Mouse (Mus musculus) forebrain, embryonic 12.5 days (tissue): ENCODE measurements around the gene Rtkn2. TPM values are rescaled to one million over a fixed set of nuclear protein-coding genes. Genes with fewer than 3 reads are reported as not detected.
A peak's percentile ranks its signal among the peaks of the same experiment; 100 is the strongest.

ENCODE experiments used
- ATAC-seq: fragments of 200-750 bp; cut with Nextera tagmentation; 2 replicates; pipeline ENCODE4 v1.8.0; 2017; ENCODE audit warnings: moderate TSS enrichment; ENCODE audit not compliant: low FRiP score
- H3K27ac ChIP-seq: fragments of 300-500 bp; sonication (generic); 2 replicates; pipeline ENCODE4 v1.5.1; 2016; ENCODE audit warnings: mild to moderate bottlenecking
- H3K27me3 ChIP-seq: fragments of 300-500 bp; sonication (generic); 2 replicates; pipeline ENCODE4 v1.6.1; 2016; ENCODE audit warnings: mild to moderate bottlenecking
- H3K36me3 ChIP-seq: fragments of 300-500 bp; sonication (generic); replicated peaks from 2 replicates; pipeline ENCODE4 v1.6.1; 2016; ENCODE audit warnings: mild to moderate bottlenecking
- H3K4me1 ChIP-seq: fragments of 300-500 bp; sonication (generic); 2 replicates; pipeline ENCODE4 v1.6.1; 2016
- H3K4me2 ChIP-seq: fragments of 300-500 bp; sonication (generic); 2 replicates; pipeline ENCODE4 v1.6.1; 2016; ENCODE audit warnings: mild to moderate bottlenecking, moderate library complexity
- H3K4me3 ChIP-seq: fragments of 300-500 bp; sonication (generic); replicated peaks from 2 replicates; pipeline ENCODE4 v1.5.1; 2016; ENCODE audit warnings: mild to moderate bottlenecking
- H3K9ac ChIP-seq: fragments of 300-500 bp; sonication (generic); 2 replicates; pipeline ENCODE4 v1.6.1; 2016; ENCODE audit warnings: mild to moderate bottlenecking
- H3K9me3 ChIP-seq: fragments of 300-500 bp; sonication (generic); 2 replicates; pipeline ENCODE4 v1.6.1; 2016
- whole genome bisulfite sequencing: fragments of 180-500 bp; shearing (Covaris S2); methylation state at CpG from one replicate; pipeline ENCODE4 v1.1.7; 2016; 5-methylcytosine and 5-hydroxymethylcytosine counted together
- polyA plus RNA-seq: library from polyadenylated mRNA; unstranded; fragments of >200 nt; fragmentation: Nextera tagmentation; extraction: Ambion mirVana; gene quantifications from 2 replicates; pipeline ENCODE4 v1.2.1, GENCODE M21; 2016

The Rtkn2 gene
- 29.1 and 29.4 TPM in 2 replicates for polyA plus RNA-seq

DNA sequence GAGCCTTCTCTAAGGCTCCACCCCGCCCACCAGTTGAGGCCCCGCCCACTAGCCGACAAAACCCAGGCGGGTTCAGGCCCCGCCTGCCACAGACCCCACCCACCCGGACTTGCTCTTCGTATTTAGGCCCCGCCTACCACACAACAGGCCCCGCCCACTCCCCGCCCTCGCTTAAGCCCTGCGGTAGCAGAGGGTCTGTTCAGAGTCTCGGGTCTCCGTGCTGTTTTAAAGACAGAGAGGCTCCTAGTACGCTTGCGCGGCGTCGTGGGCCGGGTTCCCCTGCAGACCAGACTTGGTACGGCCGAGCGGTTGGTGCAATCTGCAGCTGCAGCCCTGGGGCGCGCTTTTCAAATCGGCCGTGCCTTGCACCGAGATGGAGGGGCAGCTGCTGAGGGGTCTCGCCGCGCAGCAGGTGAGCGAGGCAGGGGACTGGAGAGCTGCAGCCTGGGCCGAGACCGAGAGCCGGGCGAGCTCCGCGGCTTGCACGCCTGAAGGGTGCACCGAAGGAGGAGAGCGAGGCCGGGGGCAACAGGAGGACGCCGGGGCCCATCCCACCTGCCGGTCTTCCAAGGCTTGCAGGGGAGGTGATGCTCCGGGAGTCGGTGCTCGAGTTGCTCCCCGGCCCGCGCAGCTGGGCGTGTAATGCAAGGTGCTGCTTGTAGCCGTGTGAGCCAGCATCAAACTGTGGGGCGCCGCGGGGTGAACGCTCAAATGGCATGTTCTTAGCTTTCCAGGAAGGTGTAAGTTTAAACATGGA is at the start of gene Rtkn2:
Gene Rtkn2, plus strand, starts transcription at position 170 of the 757 bp plus-strand sequence.
- H3K36me3 ChIP-seq: no peaks in the 10 kb centered on the region
- peak within 1 kb of the TSS; percentile 64 for H3K4me3 ChIP-seq
- ATAC-seq: peak; percentile 98
- no peaks in the 10 kb centered on the region for H3K27me3 ChIP-seq
- WGBS: under 1% methylated on average over 57 of the region's 57 CpGs
- H3K9me3 ChIP-seq: no peaks in the 10 kb centered on the region
- peak within 1 kb of the TSS; percentile 77 for H3K9ac ChIP-seq
- H3K27ac ChIP-seq: peak within 1 kb of the TSS; percentile 75
- peak within 1 kb of the TSS; percentile 83 for H3K4me2 ChIP-seq
- H3K4me1 ChIP-seq: peaks cover 9% of the 10 kb centered on the region

DNA sequence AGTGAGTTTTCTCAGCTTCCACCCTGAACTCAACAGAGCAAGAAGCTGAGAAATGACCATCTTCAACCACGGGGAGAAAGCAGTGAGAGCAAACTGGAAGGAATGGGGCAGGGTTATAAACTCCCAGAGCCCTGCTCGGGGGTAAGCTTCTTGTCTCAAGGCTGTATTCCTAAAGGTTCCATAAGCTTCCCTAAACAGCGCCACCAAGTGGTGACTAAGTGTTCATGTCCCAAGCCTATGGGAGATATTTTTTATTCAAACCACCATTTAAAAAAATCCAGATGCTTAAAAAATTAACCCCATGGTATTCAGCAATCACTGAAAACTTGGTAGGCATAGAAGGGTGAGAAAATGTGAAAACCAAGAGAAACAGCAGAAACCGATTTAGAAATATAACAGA is 48.0 kb upstream of the Rtkn2 start:
- WGBS: 87% methylated on average over 4 of the region's 4 CpGs
- no peak for ATAC-seq
- no peak overlapping the region for H3K27ac ChIP-seq
- no peak overlapping the region for H3K9ac ChIP-seq
- no peaks in the 10 kb centered on the region for H3K9me3 ChIP-seq
- no peaks in the 10 kb centered on the region for H3K36me3 ChIP-seq
- no peaks in the 10 kb centered on the region for H3K27me3 ChIP-seq
- no peak overlapping the region for H3K4me2 ChIP-seq
- H3K4me3 ChIP-seq: no peak overlapping the region
- no peaks in the 10 kb centered on the region for H3K4me1 ChIP-seq

DNA sequence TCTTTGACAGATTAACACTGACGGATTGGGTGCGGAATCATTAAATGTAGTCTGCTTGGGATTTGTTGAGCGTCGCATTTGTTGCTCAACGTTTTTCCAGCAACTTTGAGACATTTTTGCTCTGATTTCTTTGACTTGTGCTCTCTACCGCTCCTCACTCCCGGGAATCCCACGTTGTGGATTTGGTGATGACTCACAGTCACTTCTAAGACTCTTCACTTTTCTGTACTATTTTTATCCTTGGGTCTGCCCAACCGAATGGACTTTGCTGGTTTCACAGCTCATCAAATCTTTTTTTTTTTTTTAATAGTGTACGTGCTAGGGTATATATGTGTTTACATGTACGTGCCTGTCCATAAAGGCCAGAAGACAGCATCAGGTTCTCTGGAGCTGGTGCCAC is 46.6 kb upstream of the Rtkn2 start:
- Histone ChIP-seq H3K9ac (no peak overlapping the region), H3K4me1 (no peaks in the 10 kb centered on the region), H3K36me3 (no peaks in the 10 kb centered on the region), H3K9me3 (no peaks in the 10 kb centered on the region), H3K27ac (no peak overlapping the region), H3K27me3 (no peaks in the 10 kb centered on the region), H3K4me2 (no peak overlapping the region), H3K4me3 (no peak overlapping the region)
- 93% methylated on average over 11 of the region's 11 CpGs for WGBS
- no peak for ATAC-seq

DNA sequence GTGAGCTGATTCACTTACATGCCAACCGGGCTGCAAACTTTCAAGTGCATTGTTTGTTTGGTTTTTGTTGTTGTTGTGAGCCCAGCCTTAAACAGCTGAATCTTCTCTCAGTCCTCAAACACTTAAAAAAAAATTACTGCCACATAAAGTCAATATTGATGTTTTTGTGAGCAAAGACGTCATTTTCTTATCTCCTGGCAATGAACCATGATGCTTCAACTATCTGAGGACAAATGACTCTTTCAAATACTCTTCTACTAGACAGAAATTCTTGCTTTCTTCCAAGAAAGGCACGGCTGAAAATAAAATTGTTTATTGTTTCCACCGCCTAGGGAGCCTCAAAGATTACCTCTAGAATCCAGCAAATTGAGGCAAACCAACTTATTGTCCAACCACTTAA is 42.4 kb upstream of the Rtkn2 start:
- H3K36me3 ChIP-seq: no peaks in the 10 kb centered on the region
- no peaks in the 10 kb centered on the region for H3K9me3 ChIP-seq
- WGBS: 81% methylated on average over 4 of the region's 4 CpGs
- no peaks in the 10 kb centered on the region for H3K4me1 ChIP-seq
- no peak overlapping the region for H3K4me2 ChIP-seq
- no peaks in the 10 kb centered on the region for H3K27me3 ChIP-seq
- H3K4me3 ChIP-seq: no peak overlapping the region
- no peak for ATAC-seq
- no peak overlapping the region for H3K9ac ChIP-seq
- no peak overlapping the region for H3K27ac ChIP-seq

DNA sequence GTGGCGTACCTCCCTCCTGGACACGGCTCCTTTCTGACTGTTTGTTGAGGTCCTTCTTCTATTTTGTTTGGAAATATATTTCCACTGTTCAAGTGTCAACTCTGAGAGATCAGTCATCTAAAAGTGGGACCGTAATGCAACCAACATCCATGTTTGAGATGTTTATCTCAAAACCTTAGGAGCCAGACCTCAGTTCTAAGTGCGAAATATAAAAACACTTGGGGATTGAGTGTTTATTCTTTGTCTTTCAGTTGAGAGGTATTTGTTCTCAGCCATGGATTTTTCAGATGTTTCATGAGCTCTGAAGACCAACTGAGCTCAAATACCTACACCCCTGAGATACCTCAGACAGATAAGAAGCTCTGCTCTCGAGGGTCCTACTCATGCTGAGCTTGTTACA is 41.6 kb upstream of the Rtkn2 start:
- no peak for ATAC-seq
- no peak overlapping the region for H3K4me2 ChIP-seq
- no peaks in the 10 kb centered on the region for H3K27me3 ChIP-seq
- H3K9ac ChIP-seq: no peak overlapping the region
- no peaks in the 10 kb centered on the region for H3K36me3 ChIP-seq
- no peaks in the 10 kb centered on the region for H3K4me1 ChIP-seq
- no peaks in the 10 kb centered on the region for H3K9me3 ChIP-seq
- H3K27ac ChIP-seq: no peak overlapping the region
- no peak overlapping the region for H3K4me3 ChIP-seq
- 93% methylated on average over 5 of the region's 5 CpGs for WGBS

DNA sequence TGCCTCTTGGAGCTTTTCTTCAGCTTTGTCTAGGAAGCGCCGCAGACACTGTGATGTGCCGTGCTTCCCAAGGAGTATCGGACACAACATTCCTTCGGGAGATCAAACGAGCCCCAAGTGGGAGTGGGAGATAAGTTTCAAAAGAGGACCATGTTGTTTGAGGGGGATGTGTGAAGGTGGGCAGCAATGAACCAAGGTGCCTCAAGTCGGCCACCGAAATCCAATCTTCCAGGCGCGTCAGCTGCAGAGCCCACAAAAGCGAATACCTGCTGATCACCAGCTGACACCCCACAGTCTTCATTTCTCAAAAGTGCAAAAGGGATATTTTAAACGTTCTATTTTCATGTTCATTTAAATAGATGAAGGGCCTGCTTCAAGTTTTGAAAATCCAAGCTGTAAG is 39.8 kb upstream of the Rtkn2 start:
- no peaks in the 10 kb centered on the region for H3K36me3 ChIP-seq
- no peak for ATAC-seq
- H3K9ac ChIP-seq: no peak overlapping the region
- no peaks in the 10 kb centered on the region for H3K4me1 ChIP-seq
- H3K4me2 ChIP-seq: no peak overlapping the region
- no peaks in the 10 kb centered on the region for H3K27me3 ChIP-seq
- 84% methylated on average over 12 of the region's 12 CpGs for WGBS
- no peak overlapping the region for H3K4me3 ChIP-seq
- H3K27ac ChIP-seq: no peak overlapping the region
- no peaks in the 10 kb centered on the region for H3K9me3 ChIP-seq

DNA sequence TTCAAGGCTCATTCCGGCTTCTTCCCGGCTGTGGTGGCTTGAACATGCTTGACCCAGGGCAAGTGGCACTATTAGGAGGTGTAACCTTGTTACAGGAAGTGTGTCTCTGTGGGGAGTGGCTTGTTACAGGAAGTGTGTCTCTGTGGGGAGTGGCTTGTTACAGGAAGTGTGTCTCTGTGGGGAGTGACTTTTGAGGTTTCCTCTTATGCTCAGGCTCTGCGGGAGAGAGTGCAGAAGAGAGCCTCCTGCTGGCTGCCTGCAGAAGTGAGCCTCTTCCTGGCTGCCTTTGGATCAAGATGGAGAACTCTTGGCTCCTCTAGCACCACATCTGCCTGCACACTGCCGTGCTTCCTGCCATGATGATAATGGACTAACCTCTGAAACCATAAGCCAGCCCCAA is 35.9 kb upstream of the Rtkn2 start:
- Histone ChIP-seq H3K27ac (no peak overlapping the region), H3K36me3 (no peaks in the 10 kb centered on the region), H3K4me3 (no peak overlapping the region), H3K27me3 (no peaks in the 10 kb centered on the region), H3K9me3 (no peaks in the 10 kb centered on the region), H3K9ac (no peak overlapping the region), H3K4me2 (no peak overlapping the region), H3K4me1 (no peaks in the 10 kb centered on the region)
- ATAC-seq: no peak
- 83% methylated on average over 4 of the region's 4 CpGs for WGBS

DNA sequence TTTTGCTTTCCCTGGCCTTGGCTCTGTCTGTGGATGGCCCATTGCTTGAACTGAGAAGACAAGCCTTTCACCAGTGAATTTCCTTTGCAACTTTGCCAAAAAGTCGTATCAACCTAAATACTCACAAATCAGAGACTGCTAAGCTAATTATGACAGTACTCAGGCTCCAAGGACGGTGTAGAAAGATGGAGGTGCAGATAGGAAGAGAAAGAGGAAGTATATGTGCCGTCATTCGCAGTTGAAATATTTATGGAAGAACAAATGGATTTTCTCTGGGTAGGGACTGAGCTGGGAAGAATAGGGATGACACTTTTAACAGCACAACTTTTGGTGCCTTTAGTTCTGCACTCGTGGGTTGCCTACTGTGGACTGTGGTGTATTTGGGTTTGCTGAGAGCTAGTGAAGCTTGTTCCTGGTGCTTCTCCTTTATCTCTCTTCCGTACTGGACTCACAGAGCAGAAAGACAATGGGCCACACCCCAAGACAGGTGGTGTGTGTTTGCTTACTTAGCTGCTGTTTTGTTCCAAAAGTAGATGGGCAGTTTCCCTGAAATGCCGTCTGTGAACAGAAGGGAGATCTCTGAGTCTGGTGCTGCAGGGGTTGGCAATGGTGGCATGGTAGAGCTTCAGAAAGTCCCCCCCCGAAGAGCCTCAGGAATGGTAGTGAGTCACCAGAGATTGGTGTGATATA is 29.2 kb upstream of the Rtkn2 start:
- no peak overlapping the region for H3K4me3 ChIP-seq
- ATAC-seq: no peak
- no peaks in the 10 kb centered on the region for H3K36me3 ChIP-seq
- no peaks in the 10 kb centered on the region for H3K27me3 ChIP-seq
- no peak overlapping the region for H3K4me2 ChIP-seq
- H3K9me3 ChIP-seq: no peaks in the 10 kb centered on the region
- no peak overlapping the region for H3K9ac ChIP-seq
- no peak overlapping the region for H3K27ac ChIP-seq
- WGBS: 85% methylated on average over 8 of the region's 8 CpGs
- no peaks in the 10 kb centered on the region for H3K4me1 ChIP-seq

DNA sequence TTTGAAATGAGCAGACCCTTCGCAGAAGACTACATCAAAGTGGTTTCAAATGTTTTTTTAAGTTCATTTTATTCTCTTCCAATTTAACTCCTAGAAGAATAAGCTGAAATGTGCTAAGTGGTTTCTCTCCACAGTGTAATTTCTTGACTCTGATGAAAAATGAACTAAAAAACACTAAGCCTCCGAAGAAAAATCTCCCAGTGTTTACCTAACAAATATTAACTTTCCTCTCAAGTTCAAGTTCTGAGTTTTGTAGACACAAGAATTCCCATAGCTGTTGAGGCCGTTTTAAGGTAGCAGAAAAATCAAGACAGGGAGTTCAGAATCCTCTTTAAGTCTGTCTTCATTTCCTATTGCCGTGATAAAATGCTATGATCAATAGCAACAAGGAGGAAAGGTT is 27.7 kb upstream of the Rtkn2 start:
- Histone ChIP-seq H3K9ac (no peak overlapping the region), H3K27me3 (no peaks in the 10 kb centered on the region), H3K4me2 (no peak overlapping the region), H3K4me3 (no peak overlapping the region), H3K36me3 (no peaks in the 10 kb centered on the region), H3K9me3 (no peaks in the 10 kb centered on the region), H3K27ac (no peak overlapping the region), H3K4me1 (no peaks in the 10 kb centered on the region)
- ATAC-seq: no peak
- 91% methylated on average over 4 of the region's 4 CpGs for WGBS

DNA sequence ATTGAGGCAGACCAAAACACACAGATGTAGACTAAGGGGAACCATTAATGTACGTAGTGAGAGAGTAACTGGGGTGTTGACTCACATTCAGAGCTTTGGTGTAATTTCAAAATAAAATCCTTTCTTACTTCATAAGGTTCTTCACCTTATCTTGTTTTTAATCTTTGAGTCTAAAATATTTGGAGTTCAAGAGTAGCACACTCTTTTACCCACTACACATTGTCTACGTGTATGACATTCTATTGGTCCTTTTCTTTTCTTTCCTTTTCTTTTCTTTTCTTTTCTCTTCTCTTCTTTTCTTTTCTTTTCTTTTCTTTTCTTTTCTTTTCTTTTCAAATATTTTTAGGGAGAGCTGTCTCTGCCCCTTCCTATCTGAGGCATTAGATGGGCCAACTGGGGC is 23.4 kb upstream of the Rtkn2 start:
- no peaks in the 10 kb centered on the region for H3K36me3 ChIP-seq
- WGBS: 89% methylated on average over 2 of the region's 2 CpGs
- no peak for ATAC-seq
- no peak overlapping the region for H3K27ac ChIP-seq
- H3K9me3 ChIP-seq: no peaks in the 10 kb centered on the region
- H3K9ac ChIP-seq: no peak overlapping the region
- H3K27me3 ChIP-seq: no peaks in the 10 kb centered on the region
- H3K4me1 ChIP-seq: no peaks in the 10 kb centered on the region
- no peak overlapping the region for H3K4me3 ChIP-seq
- H3K4me2 ChIP-seq: no peak overlapping the region

DNA sequence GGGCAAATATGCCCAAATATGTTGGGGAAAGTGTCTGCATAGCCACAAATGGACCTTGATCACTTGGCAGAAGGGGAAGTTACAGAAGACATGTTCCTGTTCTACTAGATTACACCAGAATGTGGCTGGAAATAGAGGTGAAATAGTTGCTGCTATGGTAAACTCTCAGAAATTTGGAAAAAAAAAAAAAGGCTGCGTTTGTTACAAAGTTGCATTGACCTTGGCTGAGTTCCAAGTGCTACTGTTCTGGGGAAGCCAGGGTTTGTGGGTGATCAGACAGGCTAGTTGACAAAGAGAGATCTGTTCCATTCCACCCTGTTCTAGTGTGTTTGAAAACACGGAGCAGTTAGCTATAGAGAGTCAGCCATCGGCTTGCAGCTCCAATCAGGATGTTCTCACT is 19.4 kb upstream of the Rtkn2 start:
- no peaks in the 10 kb centered on the region for H3K9me3 ChIP-seq
- H3K9ac ChIP-seq: no peak overlapping the region
- no peak overlapping the region for H3K27ac ChIP-seq
- H3K27me3 ChIP-seq: no peaks in the 10 kb centered on the region
- WGBS: 69% methylated on average over 3 of the region's 3 CpGs
- no peaks in the 10 kb centered on the region for H3K36me3 ChIP-seq
- no peak overlapping the region for H3K4me2 ChIP-seq
- H3K4me3 ChIP-seq: no peak overlapping the region
- ATAC-seq: no peak
- H3K4me1 ChIP-seq: peaks cover 21% of the 10 kb centered on the region

DNA sequence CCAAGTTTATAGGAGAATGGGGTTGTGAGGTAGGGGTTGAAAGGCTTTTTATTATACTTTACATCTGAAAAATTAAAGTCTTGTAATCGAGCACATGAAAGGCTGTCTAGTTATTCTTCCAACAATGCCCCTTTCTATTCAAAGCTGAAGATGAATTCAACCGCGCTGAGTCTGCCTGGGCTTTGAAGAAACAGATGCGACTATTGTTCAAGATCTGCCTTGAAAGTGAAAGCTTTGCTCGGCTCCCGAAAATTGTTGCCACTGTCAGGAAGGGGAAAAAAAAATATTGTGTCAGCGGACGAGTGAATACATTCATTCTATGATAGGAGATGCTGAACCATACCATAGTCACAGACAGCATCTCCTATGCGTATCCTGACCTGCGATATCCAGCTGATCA is 16.9 kb upstream of the Rtkn2 start:
- Histone ChIP-seq H3K36me3 (no peaks in the 10 kb centered on the region), H3K9ac (no peak overlapping the region), H3K4me2 (0 out of 2 replicates have a peak overlapping the region, but pooled peaks have one; percentile 2), H3K9me3 (no peaks in the 10 kb centered on the region), H3K27me3 (no peaks in the 10 kb centered on the region), H3K4me3 (no peak overlapping the region), H3K27ac (0 out of 2 replicates have a peak overlapping the region, but pooled peaks have one; percentile 14), H3K4me1 (peaks cover 31% of the 10 kb centered on the region)
- WGBS: 29% methylated on average over 10 of the region's 10 CpGs
- ATAC-seq: no peak

DNA sequence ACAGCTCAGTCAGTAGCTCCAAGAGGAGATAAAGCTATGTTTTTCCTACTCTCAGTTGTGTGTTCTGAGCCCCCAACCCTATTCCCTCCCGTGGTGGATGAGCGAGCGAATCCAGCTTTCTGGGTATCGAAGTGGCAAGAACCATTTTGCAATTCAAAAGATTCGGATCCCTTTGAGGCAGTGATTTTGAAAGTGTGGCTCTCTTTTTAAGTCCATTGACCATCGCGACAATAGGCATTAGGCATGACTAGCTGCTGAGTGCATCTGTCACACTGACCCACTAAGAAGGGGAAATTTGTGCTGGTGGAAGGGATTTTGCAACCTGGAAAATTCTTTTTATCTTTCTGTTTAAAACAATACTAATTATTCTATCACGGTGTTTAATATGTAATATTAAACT is 15.3 kb upstream of the Rtkn2 start:
- no peak overlapping the region for H3K27ac ChIP-seq
- no peak overlapping the region for H3K4me3 ChIP-seq
- H3K4me1 ChIP-seq: peaks cover 31% of the 10 kb centered on the region
- H3K36me3 ChIP-seq: no peaks in the 10 kb centered on the region
- no peaks in the 10 kb centered on the region for H3K9me3 ChIP-seq
- no peak overlapping the region for H3K4me2 ChIP-seq
- ATAC-seq: no peak
- no peaks in the 10 kb centered on the region for H3K27me3 ChIP-seq
- WGBS: 26% methylated on average over 8 of the region's 8 CpGs
- H3K9ac ChIP-seq: no peak overlapping the region
